Mouse (Mus musculus) stomach, postnatal 0 days (tissue): ENCODE data around the gene Fnip1.

Experiments
- CTCF ChIP-seq: IDR thresholded peaks from 2 replicates; pipeline ENCODE4 v1.5.1; 2016; ENCODE audit warnings: antibody characterized with exemption, low read depth, mild to moderate bottlenecking, moderate library complexity
- EP300 ChIP-seq: optimal IDR thresholded peaks from 2 replicates; pipeline ENCODE3; 2016; ENCODE audit warnings: antibody characterized with exemption

GRCm38 (mm10) chr11:54464557-54465244, 26.7 kb downstream of the Fnip1 start:
- TF ChIP-seq EP300 (no peak), CTCF (no peak)
